Mouse (Mus musculus) MEL (cell line): ENCODE results near the gene Paxx.

Experiments
- CTCF ChIP-seq, 3 experiments: IDR thresholded peaks in 2 of 3; conservative IDR thresholded peaks in 1 of 3; 2 replicates each; pipeline ENCODE4 v1.5.1; 2011 to 2012; ENCODE audit warnings: low read length in 3 of 3, low read depth in 2 of 3, mild to moderate bottlenecking in 2 of 3, improper control_type of control experiment in 1 of 3, inconsistent platforms in 1 of 3, mixed read lengths in 1 of 3, moderate library complexity in 1 of 3; ENCODE audit not compliant: control insufficient read depth in 1 of 3, insufficient read depth in 1 of 3, poor library complexity in 1 of 3, severe bottlenecking in 1 of 3
- E2F4 ChIP-seq: IDR thresholded peaks from 2 replicates; pipeline ENCODE4 v1.6.1; 2011; ENCODE audit warnings: low read depth, low read length, improper control_type of control experiment, borderline replicate concordance
- EP300 ChIP-seq, 2 experiments: IDR thresholded peaks; 2 replicates each; pipeline ENCODE4 v1.6.1; 2011; ENCODE audit warnings: improper control_type of control experiment in 2 of 2, low read length in 2 of 2, low read depth in 1 of 2, mild to moderate bottlenecking in 1 of 2
- MAFK ChIP-seq: IDR thresholded peaks from 2 replicates; pipeline ENCODE4 v1.6.1; 2011; ENCODE audit warnings: low read depth, mild to moderate bottlenecking, low read length, improper control_type of control experiment, borderline replicate concordance
- MYC ChIP-seq: IDR thresholded peaks from 2 replicates; pipeline ENCODE4 v1.6.1; 2011; ENCODE audit warnings: low read depth, mild to moderate bottlenecking, low read length, improper control_type of control experiment, moderate library complexity
- POLR2A ChIP-seq, 2 experiments: IDR thresholded peaks; 2 replicates each; pipeline ENCODE4 v1.6.1; 2011 to 2012; ENCODE audit warnings: low read length in 2 of 2, mild to moderate bottlenecking in 2 of 2, control low read depth in 1 of 2, improper control_type of control experiment in 1 of 2, low read depth in 1 of 2, moderate library complexity in 1 of 2; ENCODE audit not compliant: control insufficient read depth in 1 of 2, insufficient read depth in 1 of 2, poor library complexity in 1 of 2
- POLR2AphosphoS2 ChIP-seq: IDR thresholded peaks from 2 replicates; pipeline ENCODE4 v1.6.1; 2011; ENCODE audit warnings: low read length, improper control_type of control experiment
- RAD21 ChIP-seq: IDR thresholded peaks from 2 replicates; pipeline ENCODE4 v1.6.1; 2011; ENCODE audit warnings: mild to moderate bottlenecking, low read depth, low read length, improper control_type of control experiment
- TAL1 ChIP-seq: IDR thresholded peaks from 2 replicates; pipeline ENCODE4 v1.6.1; 2012; ENCODE audit warnings: mild to moderate bottlenecking, inconsistent platforms, low read length, moderate library complexity, mixed read lengths
- USF1 ChIP-seq: IDR thresholded peaks from 2 replicates; pipeline ENCODE4 v1.6.1; 2014; ENCODE audit warnings: low read depth, mild to moderate bottlenecking, inconsistent platforms, low read length, improper control_type of control experiment, moderate library complexity
- USF2 ChIP-seq, 2 experiments: IDR thresholded peaks; 2 replicates each; pipeline ENCODE4 v1.6.1; 2011 to 2012; ENCODE audit warnings: improper control_type of control experiment in 2 of 2, low read length in 2 of 2, borderline replicate concordance in 1 of 2, inconsistent platforms in 1 of 2, low read depth in 1 of 2, mild to moderate bottlenecking in 1 of 2; ENCODE audit not compliant: insufficient read depth in 1 of 2

GRCm38 (mm10) chr2:25425481-25425880, 35.4 kb downstream of the Paxx start:
- no peak for TF ChIP-seq MAFK
- TF ChIP-seq MYC, result no peak
- no peak for TF ChIP-seq USF2 (IDR thresholded peaks at IDR 0.05; ENCODE audit: borderline replicate concordance in 1 of 2, insufficient read depth in 1 of 2, low read depth in 1 of 2, low read length in 2 of 2)
- TF ChIP-seq POLR2AphosphoS2, result no peak
- no peak for TF ChIP-seq USF1
- TF ChIP-seq E2F4, result no peak
- TF ChIP-seq POLR2A (IDR thresholded peaks at IDR 0.05; ENCODE audit: control insufficient read depth in 1 of 2, insufficient read depth in 1 of 2, low read depth in 1 of 2, low read length in 2 of 2, poor library complexity in 1 of 2), result no peak
- TF ChIP-seq CTCF (IDR thresholded peaks at IDR 0.05 in 2 of 3, conservative IDR thresholded peaks at IDR 0.05 in 1 of 3; ENCODE audit: control insufficient read depth in 1 of 3, insufficient read depth in 1 of 3, low read depth in 2 of 3, low read length in 3 of 3, poor library complexity in 1 of 3, severe bottlenecking in 1 of 3), result no peak
- TF ChIP-seq TAL1, result no peak
- no peak for TF ChIP-seq RAD21
- TF ChIP-seq EP300 (IDR thresholded peaks at IDR 0.05; ENCODE audit: low read depth in 1 of 2, low read length in 2 of 2), result no peak
